In the genomic region with DNA sequence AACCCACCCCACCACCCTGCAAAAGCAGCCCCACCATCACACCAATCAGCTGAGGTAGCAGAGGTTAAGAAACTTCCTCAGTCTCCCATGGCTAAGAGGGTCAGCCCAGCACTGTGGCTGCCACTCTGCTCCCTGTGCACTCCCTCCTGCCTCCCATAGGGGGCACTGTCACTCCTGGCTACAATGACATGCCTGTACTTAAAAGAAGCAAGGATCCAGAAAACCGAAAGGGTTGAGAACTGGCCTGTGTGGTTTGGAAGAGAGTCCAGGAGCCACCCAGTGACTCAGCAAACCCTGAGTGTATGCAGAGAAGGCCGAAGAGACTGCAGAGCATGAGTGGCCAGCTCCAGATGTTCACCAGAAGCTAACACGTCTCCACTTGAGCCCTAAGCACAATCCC, we compare ENCODE assay signal across 9 mouse cellular contexts. TPM values are rescaled to one million over a fixed set of nuclear protein-coding genes. Genes with fewer than 3 reads are reported as not detected.
DNase-seq lines count a peak whose midpoint lies in the region; ATAC-seq and TF ChIP-seq lines count a peak whose summit lies in the region.
"Had no signal": no experiment of that assay in that cellular context is flagged by ENCODE, and none has a peak within 500 bp of the region (broad histone marks: within the 10 kb centered on the region; RNA-seq: fewer than 3 reads in every experiment).

No protein-coding gene starts in this region.

- peaks cover 23% of the 10 kb centered on the region for H3K4me1 ChIP-seq in forebrain, embryonic 10.5 days
- peaks cover 20% of the 10 kb centered on the region; the same call in 1 of the 2 replicates for H3K4me1 ChIP-seq in forebrain, embryonic 15.5 days
- H3K4me1 ChIP-seq in heart, postnatal 0 days (ENCODE audit: control insufficient read depth, insufficient read depth), result peaks cover 24% of the 10 kb centered on the region

- H3K27me3 ChIP-seq in forebrain, embryonic 10.5 days (ENCODE audit: poor library complexity, severe bottlenecking), result 0 out of 2 replicates have a peak, but pooled peaks cover under 1% of the 10 kb centered on the region
- H3K27me3 ChIP-seq in forebrain, embryonic 15.5 days, result no peaks in the 10 kb centered on the region
- no peaks in the 10 kb centered on the region for H3K27me3 ChIP-seq in heart, postnatal 0 days (ENCODE audit: control insufficient read depth, insufficient read depth, low read length)
- H3K27me3 ChIP-seq: liver, embryonic 15.5 days had no signal

- WGBS in forebrain, embryonic 10.5 days, result 56% methylated on average over 3 of the region's 3 CpGs
- 46% methylated on average over 3 of the region's 3 CpGs for WGBS in forebrain, embryonic 15.5 days
- WGBS in heart, postnatal 0 days, result 38% methylated on average over 3 of the region's 3 CpGs

- H3K9ac ChIP-seq in forebrain, embryonic 15.5 days (replicated peaks), result no peak overlapping the region
- no peak overlapping the region for H3K9ac ChIP-seq in heart, postnatal 0 days (replicated peaks; ENCODE audit: low read depth, low read length)
- H3K9ac ChIP-seq: liver, embryonic 15.5 days had no signal

- TF ChIP-seq CTCF in heart, postnatal 0 days (IDR thresholded peaks at IDR 0.05; ENCODE audit: low read depth), result peak; percentile 76

- peak; percentile 62 for DNase-seq in forebrain, embryonic 10.5 days (ENCODE audit: extremely low spot score, low spot score)
- peak; percentile 80 for DNase-seq in adrenal gland, adult 8-10 months
- DNase-seq in embryo, embryonic 11 days, result peak; percentile 52
- DNase-seq in heart, postnatal 0 days (ENCODE audit: low spot score), result peak; percentile 55
- DNase-seq in layer of hippocampus, adult 9-11 months, result peak; percentile 57
- peak; percentile 37 to 77 for DNase-seq in spleen, postnatal 4 days (ENCODE audit: low spot score in 2 of 2)

- H3K36me3 ChIP-seq in forebrain, embryonic 10.5 days (replicated peaks), result no peaks in the 10 kb centered on the region
- no peaks in the 10 kb centered on the region for H3K36me3 ChIP-seq in forebrain, embryonic 15.5 days
- no peaks in the 10 kb centered on the region for H3K36me3 ChIP-seq in heart, postnatal 0 days (replicated peaks; ENCODE audit: control insufficient read depth, insufficient read depth, low read length)
- H3K36me3 ChIP-seq: liver, embryonic 15.5 days had no signal

- H3K4me2 ChIP-seq in forebrain, embryonic 15.5 days (replicated peaks), result no peak overlapping the region
- no peak overlapping the region for H3K4me2 ChIP-seq in heart, postnatal 0 days (ENCODE audit: low read depth, low read length)
- H3K4me2 ChIP-seq: liver, embryonic 15.5 days had no signal

- no peak for TF ChIP-seq EP300 in heart, postnatal 0 days (IDR thresholded peaks at IDR 0.05; ENCODE audit: low read depth)

- H3K27ac ChIP-seq in forebrain, embryonic 10.5 days, result peak overlapping the region; percentile 20; the same call in 1 of the 2 replicates
- no peak overlapping the region for H3K27ac ChIP-seq in forebrain, embryonic 15.5 days (replicated peaks)
- H3K27ac ChIP-seq in heart, postnatal 0 days (ENCODE audit: low read depth), result no peak overlapping the region
- H3K27ac ChIP-seq: liver, embryonic 15.5 days had no signal

- H3K9me3 ChIP-seq in forebrain, embryonic 10.5 days, result no peaks in the 10 kb centered on the region
- no peaks in the 10 kb centered on the region for H3K9me3 ChIP-seq in forebrain, embryonic 15.5 days
- H3K9me3 ChIP-seq in heart, postnatal 0 days (replicated peaks; ENCODE audit: control insufficient read depth, low read length), result no peaks in the 10 kb centered on the region
- H3K9me3 ChIP-seq: liver, embryonic 15.5 days had no signal

- no peak for ATAC-seq in forebrain, embryonic 15.5 days (replicated peaks)
- ATAC-seq in heart, postnatal 0 days (ENCODE audit: insufficient read depth, low read depth), result peak; percentile 50; the same call in 1 of the 2 replicates
- peak; percentile 90 for ATAC-seq in megakaryocyte, adult 5-6 weeks (ENCODE audit: poor library complexity, severe bottlenecking)

- H3K4me3 ChIP-seq in forebrain, embryonic 10.5 days, result no peak overlapping the region
- H3K4me3 ChIP-seq in forebrain, embryonic 15.5 days, result no peak overlapping the region
- H3K4me3 ChIP-seq in heart, postnatal 0 days (ENCODE audit: low read depth, low read length), result no peak overlapping the region
- H3K4me3 ChIP-seq: liver, embryonic 15.5 days had no signal

RNA-seq across cellular contexts. Expression of a gene that starts 4.1 kb away (rescaled TPM):
- polyA plus RNA-seq in forebrain, embryonic 10.5 days (2016; fragmentation: Nextera tagmentation; extraction: Ambion mirVana), result 11.2 and 13.5 TPM in 2 replicates
- polyA plus RNA-seq in forebrain, embryonic 15.5 days (2015; fragmentation: Nextera tagmentation; extraction: Ambion mirVana), result 10.9 and 12.6 TPM in 2 replicates
- total RNA-seq in adrenal gland, adult 8-10 months (2022), result 10 to 100 TPM in 1 of 4 experiments, 1 to 10 TPM in 3; 5.9 to 10.0 (median 6.9) TPM
- 17.9 and 20.3 TPM in 2 replicates for total RNA-seq in heart, postnatal 0 days (2014; rRNA removed; ENCODE audit: low replicate concordance)
- 11.5 and 12.9 TPM in 2 replicates for polyA plus RNA-seq in heart, postnatal 0 days (2015; fragmentation: Nextera tagmentation; extraction: Ambion mirVana)
- total RNA-seq in megakaryocyte, adult 5-6 weeks (2015), result not detected in 2 replicates
- total RNA-seq in megakaryocyte, adult 5-6 weeks (2017), result not detected in 2 replicates

RNA-seq across cellular contexts. Expression of a gene that starts 7.8 kb away (rescaled TPM):
- polyA plus RNA-seq in forebrain, embryonic 10.5 days (2016; fragmentation: Nextera tagmentation; extraction: Ambion mirVana), result 17.7 and 19.5 TPM in 2 replicates
- polyA plus RNA-seq in forebrain, embryonic 15.5 days (2015; fragmentation: Nextera tagmentation; extraction: Ambion mirVana), result 74.8 and 81.6 TPM in 2 replicates
- 100 to 1,000 TPM; 135 to 182 (median 168) TPM for total RNA-seq in adrenal gland, adult 8-10 months (2022)
- total RNA-seq in heart, postnatal 0 days (2014; rRNA removed; ENCODE audit: low replicate concordance), result 51.2 and 62.3 TPM in 2 replicates
- polyA plus RNA-seq in heart, postnatal 0 days (2015; fragmentation: Nextera tagmentation; extraction: Ambion mirVana), result 33.3 and 35.0 TPM in 2 replicates
- total RNA-seq in megakaryocyte, adult 5-6 weeks (2015), result 1.5 and 1.9 TPM in 2 replicates
- 0.44 and 0.45 TPM in 2 replicates for total RNA-seq in megakaryocyte, adult 5-6 weeks (2017)

RNA-seq across cellular contexts. Expression of a gene that starts 29.7 kb away (rescaled TPM):
- polyA plus RNA-seq in forebrain, embryonic 10.5 days (2016; fragmentation: Nextera tagmentation; extraction: Ambion mirVana), result not detected in 2 replicates
- polyA plus RNA-seq in forebrain, embryonic 15.5 days (2015; fragmentation: Nextera tagmentation; extraction: Ambion mirVana), result not detected in 2 replicates
- under 1 TPM in 2 of 4 experiments, not detected in 2; 0.20 to 0.30 TPM for total RNA-seq in adrenal gland, adult 8-10 months (2022)
- not detected in 2 replicates for total RNA-seq in heart, postnatal 0 days (2014; rRNA removed; ENCODE audit: low replicate concordance)
- not detected in 2 replicates for polyA plus RNA-seq in heart, postnatal 0 days (2015; fragmentation: Nextera tagmentation; extraction: Ambion mirVana)
- not detected in 2 replicates for total RNA-seq in megakaryocyte, adult 5-6 weeks (2015)
- not detected in 2 replicates for total RNA-seq in megakaryocyte, adult 5-6 weeks (2017)

RNA-seq across cellular contexts. Expression of a gene that starts 43.8 kb away (rescaled TPM):
- polyA plus RNA-seq in forebrain, embryonic 10.5 days (2016; fragmentation: Nextera tagmentation; extraction: Ambion mirVana), result 225 and 235 TPM in 2 replicates
- 175 and 184 TPM in 2 replicates for polyA plus RNA-seq in forebrain, embryonic 15.5 days (2015; fragmentation: Nextera tagmentation; extraction: Ambion mirVana)
- 10 to 100 TPM; 28.1 to 51.7 (median 37.1) TPM for total RNA-seq in adrenal gland, adult 8-10 months (2022)
- total RNA-seq in heart, postnatal 0 days (2014; rRNA removed; ENCODE audit: low replicate concordance), result 81.9 and 98.4 TPM in 2 replicates
- 132 and 138 TPM in 2 replicates for polyA plus RNA-seq in heart, postnatal 0 days (2015; fragmentation: Nextera tagmentation; extraction: Ambion mirVana)
- total RNA-seq in megakaryocyte, adult 5-6 weeks (2015), result 4.7 and 15.4 TPM in 2 replicates
- 2.5 and 3.5 TPM in 2 replicates for total RNA-seq in megakaryocyte, adult 5-6 weeks (2017)

RNA-seq across cellular contexts. Expression of a gene that starts 46.9 kb away (rescaled TPM):
- 10.1 and 10.2 TPM in 2 replicates for polyA plus RNA-seq in forebrain, embryonic 10.5 days (2016; fragmentation: Nextera tagmentation; extraction: Ambion mirVana)
- 4.3 and 4.5 TPM in 2 replicates for polyA plus RNA-seq in forebrain, embryonic 15.5 days (2015; fragmentation: Nextera tagmentation; extraction: Ambion mirVana)
- total RNA-seq in adrenal gland, adult 8-10 months (2022), result 100 to 1,000 TPM; 164 to 337 (median 241) TPM
- 69.6 and 95.4 TPM in 2 replicates for total RNA-seq in heart, postnatal 0 days (2014; rRNA removed; ENCODE audit: low replicate concordance)
- polyA plus RNA-seq in heart, postnatal 0 days (2015; fragmentation: Nextera tagmentation; extraction: Ambion mirVana), result 94.2 and 97.9 TPM in 2 replicates
- 0.62 TPM in 1 of 2 replicates, not detected in the other for total RNA-seq in megakaryocyte, adult 5-6 weeks (2015)
- 0.44 TPM in 1 of 2 replicates, not detected in the other for total RNA-seq in megakaryocyte, adult 5-6 weeks (2017)

Comparison
In these comparisons a context has a peak if more than half of its experiments do, and no peak if none do; other contexts are left out.
1. RNA of a gene that starts 4.1 kb away (total RNA-seq): 17.9 to 20.3 TPM in heart, postnatal 0 days and 5.9 to 10.0 TPM in adrenal gland, adult 8-10 months; not detected in megakaryocyte, adult 5-6 weeks; every median in the first group is over 4 times any median in the second.
2. RNA of a gene that starts 7.8 kb away (total RNA-seq): 135 to 182 TPM in adrenal gland, adult 8-10 months and 51.2 to 62.3 TPM in heart, postnatal 0 days; 0.44 to 1.9 TPM in megakaryocyte, adult 5-6 weeks; every median in the first group is over 10 times any median in the second.
3. Peak in every context shown above with its lines, with median percentiles within 50 percentile points of each other: DNase-seq.